Mouse (Mus musculus) midbrain, embryonic 16.5 days (tissue): Measurements from ENCODE around the gene Cacna1c. TPM values are rescaled to one million over a fixed set of nuclear protein-coding genes. Genes with fewer than 3 reads are reported as not detected.
"Not testable (repeated sequence)": the region's sequence is repeated elsewhere in the genome, so short reads cannot be mapped to it uniquely, and the experiment has no call there.

Experiments used
- ATAC-seq: fragments of 200-750 bp; cut with Nextera tagmentation; 2 replicates; pipeline ENCODE4 v1.8.0; 2017; ENCODE audit warnings: moderate TSS enrichment
- H3K27ac ChIP-seq: fragments of 300-500 bp; sonication (generic); 2 replicates; pipeline ENCODE4 v1.5.1; 2014; ENCODE audit warnings: mild to moderate bottlenecking, low read length, mixed read lengths
- H3K27me3 ChIP-seq: fragments of 300-500 bp; sonication (generic); 2 replicates; pipeline ENCODE4 v1.6.1; 2014; ENCODE audit warnings: low read depth, low read length, mixed read lengths; ENCODE audit not compliant: control insufficient read depth, insufficient read depth
- H3K36me3 ChIP-seq: fragments of 300-500 bp; sonication (generic); 2 replicates; pipeline ENCODE4 v1.6.1; 2014; ENCODE audit warnings: mild to moderate bottlenecking, low read length, moderate library complexity, mixed read lengths; ENCODE audit not compliant: control insufficient read depth, insufficient read depth
- H3K4me1 ChIP-seq: fragments of 300-500 bp; sonication (generic); 2 replicates; pipeline ENCODE4 v1.6.1; 2014; ENCODE audit warnings: mild to moderate bottlenecking, low read length, mixed read lengths; ENCODE audit not compliant: control insufficient read depth, insufficient read depth
- H3K4me2 ChIP-seq: fragments of 300-500 bp; sonication (generic); 2 replicates; pipeline ENCODE4 v1.6.1; 2014; ENCODE audit warnings: mild to moderate bottlenecking, low read length, mixed read lengths
- H3K4me3 ChIP-seq: fragments of 300-500 bp; sonication (generic); 2 replicates; pipeline ENCODE4 v1.5.1; 2014; ENCODE audit warnings: low read depth, mild to moderate bottlenecking, low read length, moderate library complexity, mixed read lengths
- H3K9ac ChIP-seq: fragments of 300-500 bp; sonication (generic); 2 replicates; pipeline ENCODE4 v1.6.1; 2014; ENCODE audit warnings: low read depth, low read length, mixed read lengths
- H3K9me3 ChIP-seq: fragments of 300-500 bp; sonication (generic); replicated peaks from 2 replicates; pipeline ENCODE4 v1.6.1; 2014; ENCODE audit warnings: mild to moderate bottlenecking, low read length, mixed read lengths; ENCODE audit not compliant: control insufficient read depth, poor library complexity, severe bottlenecking
- WGBS: fragments of 180-500 bp; shearing (Covaris S2); extraction: QIAGEN DNeasy Blood & Tissue Kit; methylation state at CpG from one replicate; pipeline ENCODE4 v1.1.7; 2014; 5-methylcytosine and 5-hydroxymethylcytosine counted together
- polyA plus RNA-seq: library from polyadenylated mRNA; unstranded; fragments of >200 nt; fragmentation: Nextera tagmentation; extraction: Ambion mirVana; gene quantifications from 2 replicates; pipeline ENCODE4 v1.2.1, GENCODE M21; 2015

Gene Cacna1c
- polyA plus RNA-seq, 1 experiment from 2014 or later = 8.1 TPM

- Histone ChIP-seq H3K4me1 (peaks cover 10% of the 10 kb centered on the region; the same call in 1 of the 2 replicates), H3K36me3 (peaks cover 19% of the 10 kb centered on the region), H3K27me3 (no peaks in the 10 kb centered on the region), H3K4me2 (no peak overlapping the region), H3K4me3 (no peak overlapping the region), H3K9ac (no peak overlapping the region), H3K9me3 (no peaks in the 10 kb centered on the region), H3K27ac (no peak overlapping the region)
- ATAC-seq = no peak
- 65% methylated on average over 9 of the region's 9 CpGs for WGBS
These were observed 600.5 kb downstream of the Cacna1c start for GRCm38 (mm10) chr6:118595681-118596055.

GRCm38 (mm10) chr6:118594833-118595680 lies 601.2 kb downstream of the Cacna1c start:
- WGBS = 78% methylated on average over 10 of the region's 10 CpGs
- ATAC-seq = no peak

DNA sequence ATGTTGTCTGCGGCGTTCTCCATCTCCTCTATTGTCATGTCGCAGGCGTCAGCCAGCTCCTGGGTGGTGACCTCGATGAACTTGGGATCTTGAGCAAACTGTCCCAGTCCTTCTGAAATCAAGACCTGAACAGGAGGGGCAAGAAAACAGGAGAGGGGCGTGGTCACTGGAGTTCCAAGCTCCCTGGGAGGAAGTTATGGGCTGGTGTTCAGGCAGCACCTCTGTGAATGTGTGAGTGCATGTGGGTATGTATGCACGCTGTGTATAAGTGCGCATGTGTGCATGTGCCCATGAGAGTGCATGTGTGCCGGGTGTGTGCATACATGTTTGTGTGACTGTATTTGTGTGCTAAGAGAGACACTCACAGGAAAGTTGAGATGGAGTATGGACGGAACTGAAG lies 602.1 kb downstream of the Cacna1c start:
- peak overlapping the region; percentile 54 for H3K4me2 ChIP-seq
- peaks cover 10% of the 10 kb centered on the region; the same call in 1 of the 2 replicates for H3K4me1 ChIP-seq
- no peak overlapping the region for H3K9ac ChIP-seq
- H3K36me3 ChIP-seq = peaks cover 15% of the 10 kb centered on the region
- H3K9me3 ChIP-seq = no peaks in the 10 kb centered on the region
- no peaks in the 10 kb centered on the region for H3K27me3 ChIP-seq
- H3K27ac ChIP-seq = no peak overlapping the region
- WGBS = 34% methylated on average over 10 of the region's 10 CpGs
- peak overlapping the region; percentile 26 for H3K4me3 ChIP-seq
- ATAC-seq = no peak; the same call in 1 of the 2 replicates

More at GRCm38 (mm10) chr6:118594833-118595680, 601.2 kb downstream of the Cacna1c start:
- no peaks in the 10 kb centered on the region for H3K27me3 ChIP-seq
- peaks cover 19% of the 10 kb centered on the region for H3K36me3 ChIP-seq
- no peak overlapping the region for H3K9ac ChIP-seq
- H3K4me3 ChIP-seq = no peak overlapping the region
- no peaks in the 10 kb centered on the region for H3K9me3 ChIP-seq
- peaks cover 10% of the 10 kb centered on the region; the same call in 1 of the 2 replicates for H3K4me1 ChIP-seq
- no peak overlapping the region for H3K4me2 ChIP-seq
- no peak overlapping the region for H3K27ac ChIP-seq

- Histone ChIP-seq H3K27ac (no peak overlapping the region), H3K4me2 (peak overlapping the region; percentile 54), H3K27me3 (no peaks in the 10 kb centered on the region), H3K36me3 (peaks cover 15% of the 10 kb centered on the region), H3K4me1 (peaks cover 10% of the 10 kb centered on the region; the same call in 1 of the 2 replicates), H3K9ac (peak overlapping the region; percentile 42), H3K9me3 (no peaks in the 10 kb centered on the region), H3K4me3 (peak overlapping the region; percentile 26)
- 3% methylated on average over 34 of the region's 34 CpGs for WGBS
- peak; percentile 66 for ATAC-seq
These were observed 602.7 kb downstream of the Cacna1c start for GRCm38 (mm10) chr6:118593377-118594061.

- peak overlapping the region; percentile 42; the same call in 1 of the 2 replicates for H3K9ac ChIP-seq
- WGBS = 17% methylated on average over 21 of the region's 21 CpGs
- no peak for ATAC-seq
These were observed 603.4 kb downstream of the Cacna1c start for GRCm38 (mm10) chr6:118592662-118593376.

GRCm38 (mm10) chr6:118578741-118579140 lies 617.5 kb downstream of the Cacna1c start:
- WGBS = 85% methylated on average over 4 of the region's 4 CpGs
- ATAC-seq = not testable (repeated sequence)

More at GRCm38 (mm10) chr6:118592662-118593376, 603.4 kb downstream of the Cacna1c start:
- Histone ChIP-seq H3K4me2 (peak overlapping the region; percentile 54), H3K36me3 (peaks cover 15% of the 10 kb centered on the region), H3K27me3 (no peaks in the 10 kb centered on the region), H3K9me3 (no peaks in the 10 kb centered on the region), H3K4me1 (peaks cover 10% of the 10 kb centered on the region; the same call in 1 of the 2 replicates), H3K27ac (no peak overlapping the region), H3K4me3 (peak overlapping the region; percentile 26; the same call in 1 of the 2 replicates)

GRCm38 (mm10) chr6:118574351-118574750 lies 621.9 kb downstream of the Cacna1c start:
- H3K4me2 ChIP-seq = no peak overlapping the region
- no peak overlapping the region for H3K9ac ChIP-seq
- no peaks in the 10 kb centered on the region for H3K27me3 ChIP-seq
- ATAC-seq = peak; percentile 60
- no peaks in the 10 kb centered on the region for H3K9me3 ChIP-seq
- no peak overlapping the region for H3K4me3 ChIP-seq
- H3K27ac ChIP-seq = peak overlapping the region; percentile 53; the same call in 1 of the 2 replicates
- WGBS = 61% methylated on average over 6 of the region's 6 CpGs
- H3K36me3 ChIP-seq = no peaks in the 10 kb centered on the region
- peaks cover 5% of the 10 kb centered on the region; the same call in 1 of the 2 replicates for H3K4me1 ChIP-seq

More at GRCm38 (mm10) chr6:118578741-118579140, 617.5 kb downstream of the Cacna1c start:
- H3K4me2 ChIP-seq, H3K27ac ChIP-seq, H3K9ac ChIP-seq, H3K4me1 ChIP-seq, H3K4me3 ChIP-seq, H3K27me3 ChIP-seq, H3K9me3 ChIP-seq, H3K36me3 ChIP-seq: not testable (repeated sequence)

- Histone ChIP-seq H3K9me3 (no peaks in the 10 kb centered on the region), H3K4me3 (no peak overlapping the region), H3K9ac (no peak overlapping the region), H3K4me1 (peaks cover 14% of the 10 kb centered on the region), H3K36me3 (no peaks in the 10 kb centered on the region), H3K27me3 (no peaks in the 10 kb centered on the region), H3K27ac (no peak overlapping the region), H3K4me2 (no peak overlapping the region)
- WGBS = 100% methylated on average over 3 of the region's 3 CpGs
- no peak for ATAC-seq
These were observed 628.4 kb downstream of the Cacna1c start for GRCm38 (mm10) chr6:118567816-118568215.
